Mouse (Mus musculus): ENCODE results near the gene Adam30.

GRCm38 (mm10) chr3:98119338-98119737 is 41.1 kb upstream of the Adam30 start:
- TF ChIP-seq CTCF (IDR thresholded peaks at IDR 0.05; ENCODE audit: borderline replicate concordance, insufficient read depth, low read length), result no peak
- no peak for TF ChIP-seq POLR2A (IDR thresholded peaks at IDR 0.05; ENCODE audit: low read depth, low read length)

All from embryonic fibroblast, embryonic 13.5 days (primary cell).